Mouse (Mus musculus): ENCODE measurements at regions not wholly inside any gene's neighbourhood (a gene's known extent, or its start where the extent isn't known, plus 50 kb on each side); places are given as distances from the start of the nearest gene placed in this dataset.

DNA sequence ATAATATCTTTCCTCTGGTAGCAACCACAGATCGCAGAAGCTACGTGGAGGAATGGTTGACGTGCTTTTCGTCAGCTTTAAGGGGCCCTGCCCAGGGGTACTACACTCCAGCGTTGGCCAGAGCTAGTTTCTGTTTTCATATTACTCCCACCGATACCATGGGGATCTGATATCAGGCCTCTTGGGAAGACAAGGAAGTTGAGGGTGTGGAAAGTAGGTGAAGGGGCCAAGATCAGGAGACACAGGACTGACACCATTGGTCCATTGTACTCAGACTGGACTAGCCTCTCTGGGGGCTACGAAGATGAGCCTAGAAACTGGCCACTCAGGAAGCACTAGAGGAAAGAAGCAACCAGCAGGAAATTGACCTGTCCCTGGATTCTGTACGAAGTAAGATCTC lies 88.0 kb downstream of the Dll1 start:
- peaks cover 7% of the 10 kb centered on the region for H3K27me3 ChIP-seq (ENCODE audit: insufficient read depth, low read length)
- TF ChIP-seq POU5F1 (IDR thresholded peaks at IDR 0.05; ENCODE audit: borderline replicate concordance, low read length) (no peak), CTCF (conservative IDR thresholded peaks at IDR 0.05; ENCODE audit: low read length) (no peak), NANOG (IDR thresholded peaks at IDR 0.05; ENCODE audit: borderline replicate concordance, low read length) (no peak)
- H3K36me3 ChIP-seq (ENCODE audit: insufficient read depth, low read length), result no peaks in the 10 kb centered on the region
- H3K4me1 ChIP-seq (replicated peaks; ENCODE audit: low read depth, low read length), result peaks cover 18% of the 10 kb centered on the region
- no peaks in the 10 kb centered on the region for H3K9me3 ChIP-seq (ENCODE audit: low read length)
- H3K4me3 ChIP-seq (replicated peaks; ENCODE audit: low read length), result no peak overlapping the region

DNA sequence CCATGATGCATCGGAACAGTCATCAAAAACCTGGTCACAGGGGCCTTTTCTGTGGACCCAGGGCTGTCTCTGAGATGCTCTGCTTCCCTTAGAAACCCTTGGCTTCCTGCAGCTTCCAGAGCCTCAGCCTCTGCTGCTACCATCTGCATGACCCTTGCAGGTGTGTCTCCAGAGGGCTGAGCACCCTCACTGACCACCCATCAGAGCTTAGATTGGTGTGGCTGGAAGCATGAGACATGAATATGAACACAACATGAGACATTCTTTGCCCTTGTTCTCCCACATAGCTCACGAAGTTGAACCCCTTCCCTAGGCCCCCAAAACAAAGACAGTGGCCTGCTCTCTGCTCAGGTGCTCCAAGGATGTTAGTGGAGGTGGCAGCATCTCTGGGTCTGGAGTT lies 90.1 kb downstream of the Dll1 start:
- TF ChIP-seq CTCF (conservative IDR thresholded peaks at IDR 0.05; ENCODE audit: low read length) (no peak), POU5F1 (IDR thresholded peaks at IDR 0.05; ENCODE audit: borderline replicate concordance, low read length) (no peak), NANOG (IDR thresholded peaks at IDR 0.05; ENCODE audit: borderline replicate concordance, low read length) (no peak)
- H3K4me1 ChIP-seq (replicated peaks; ENCODE audit: low read depth, low read length), result peaks cover 6% of the 10 kb centered on the region
- H3K27me3 ChIP-seq (ENCODE audit: insufficient read depth, low read length), result peaks cover 9% of the 10 kb centered on the region; the same call in 1 of the 2 replicates
- no peak overlapping the region for H3K4me3 ChIP-seq (replicated peaks; ENCODE audit: low read length)
- no peaks in the 10 kb centered on the region for H3K36me3 ChIP-seq (ENCODE audit: insufficient read depth, low read length)
- no peaks in the 10 kb centered on the region for H3K9me3 ChIP-seq (ENCODE audit: low read length)

DNA sequence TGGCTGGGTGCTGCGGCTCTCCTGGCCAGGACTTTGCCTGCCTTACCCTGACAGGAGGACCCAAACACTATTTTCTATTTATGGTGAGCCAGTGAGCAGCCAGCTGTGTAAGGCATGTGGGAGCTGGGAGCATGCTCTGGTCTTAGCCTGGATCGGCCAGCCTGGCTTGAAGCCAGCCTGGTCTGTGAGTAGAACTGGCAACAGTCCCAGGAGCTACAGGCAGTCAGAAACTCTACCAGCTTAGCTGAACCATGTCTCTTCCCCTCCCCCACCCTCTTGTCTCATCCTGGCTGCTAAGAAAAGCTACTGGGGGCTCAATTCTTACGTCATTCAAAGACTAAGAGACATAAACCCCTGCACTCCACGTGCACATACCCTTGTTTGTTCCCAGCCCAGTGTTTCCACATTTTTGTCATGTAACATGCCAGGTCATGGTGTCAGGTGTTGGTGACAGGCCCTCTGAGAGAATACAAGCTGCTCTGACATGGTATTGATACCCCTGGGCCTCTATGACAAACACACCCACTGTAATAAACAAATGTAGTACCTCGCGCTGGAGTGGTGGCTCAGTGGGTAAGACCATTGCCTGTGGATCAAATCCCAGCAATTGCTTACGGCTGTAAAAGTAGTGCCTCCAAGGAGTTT lies 91.2 kb downstream of the Dll1 start:
- Histone ChIP-seq H3K36me3 (ENCODE audit: insufficient read depth, low read length) (no peaks in the 10 kb centered on the region), H3K4me3 (replicated peaks; ENCODE audit: low read length) (no peak overlapping the region), H3K9me3 (ENCODE audit: low read length) (no peaks in the 10 kb centered on the region), H3K4me1 (replicated peaks; ENCODE audit: low read depth, low read length) (no peaks in the 10 kb centered on the region), H3K27me3 (ENCODE audit: insufficient read depth, low read length) (peaks cover 9% of the 10 kb centered on the region; the same call in 1 of the 2 replicates)
- TF ChIP-seq NANOG (IDR thresholded peaks at IDR 0.05; ENCODE audit: borderline replicate concordance, low read length) (no peak), CTCF (conservative IDR thresholded peaks at IDR 0.05; ENCODE audit: low read length) (no peak), POU5F1 (IDR thresholded peaks at IDR 0.05; ENCODE audit: borderline replicate concordance, low read length) (no peak)

DNA sequence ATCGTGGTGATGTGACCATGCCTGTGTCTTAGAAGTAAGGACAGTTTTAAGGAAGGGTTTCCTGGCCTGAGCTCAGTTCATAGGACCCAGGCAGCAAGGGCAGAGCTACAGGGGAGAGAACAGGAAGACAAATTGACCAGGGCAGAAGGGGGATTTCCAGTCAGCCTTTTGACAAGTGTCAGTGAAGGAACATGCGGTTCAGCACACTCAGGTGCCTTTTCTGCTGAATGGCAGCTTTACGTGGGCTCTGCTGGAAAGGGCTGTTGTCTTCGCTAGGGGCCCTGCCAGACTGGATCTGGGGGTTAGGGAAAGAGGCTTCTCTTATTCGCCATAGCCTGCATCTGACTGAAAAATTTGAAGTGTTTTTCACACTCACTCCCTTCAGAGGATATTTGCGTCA lies 106.8 kb downstream of the Dll1 start:
- Histone ChIP-seq H3K4me3 (replicated peaks; ENCODE audit: low read length) (no peak overlapping the region), H3K9me3 (ENCODE audit: low read length) (no peaks in the 10 kb centered on the region), H3K4me1 (replicated peaks; ENCODE audit: low read depth, low read length) (0 out of 2 replicates have a peak, but pooled peaks cover 3% of the 10 kb centered on the region), H3K27me3 (ENCODE audit: insufficient read depth, low read length) (peaks cover 7% of the 10 kb centered on the region), H3K36me3 (ENCODE audit: insufficient read depth, low read length) (no peaks in the 10 kb centered on the region)
- no peak for TF ChIP-seq NANOG (IDR thresholded peaks at IDR 0.05; ENCODE audit: borderline replicate concordance, low read length)
- no peak for TF ChIP-seq CTCF (conservative IDR thresholded peaks at IDR 0.05; ENCODE audit: low read length)

DNA sequence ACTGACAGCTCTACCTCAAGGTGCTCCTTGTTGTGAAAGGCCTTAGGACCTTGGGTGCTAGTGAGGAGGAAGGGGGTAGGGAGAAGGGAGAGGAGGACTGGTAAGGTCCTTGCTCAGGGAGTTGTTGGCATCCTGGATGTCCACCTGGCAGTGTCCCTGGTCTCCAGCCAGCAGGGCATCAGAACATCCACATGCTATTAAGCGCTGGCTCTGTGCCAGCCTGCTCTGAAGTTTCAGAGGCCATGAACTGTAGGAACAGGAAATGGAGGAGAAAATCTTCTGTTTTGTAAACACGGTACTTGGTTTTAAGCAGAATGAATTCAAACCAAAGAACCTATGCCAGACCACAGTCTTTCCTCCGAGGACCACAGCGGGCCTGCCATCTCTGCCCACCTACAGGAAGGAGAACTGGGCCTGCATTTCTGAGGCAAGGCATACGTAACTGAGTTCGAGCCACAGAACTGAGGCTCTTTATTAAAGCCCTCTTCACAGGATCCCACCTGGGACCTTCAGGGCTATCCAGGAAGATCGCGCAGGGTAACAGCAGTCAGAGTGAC lies 107.5 kb downstream of the Dll1 start:
- Histone ChIP-seq H3K27me3 (ENCODE audit: insufficient read depth, low read length) (peaks cover 7% of the 10 kb centered on the region), H3K36me3 (ENCODE audit: insufficient read depth, low read length) (no peaks in the 10 kb centered on the region), H3K4me1 (replicated peaks; ENCODE audit: low read depth, low read length) (0 out of 2 replicates have a peak, but pooled peaks cover 3% of the 10 kb centered on the region), H3K9me3 (ENCODE audit: low read length) (no peaks in the 10 kb centered on the region), H3K4me3 (replicated peaks; ENCODE audit: low read length) (no peak overlapping the region)
- no peak for TF ChIP-seq NANOG (IDR thresholded peaks at IDR 0.05; ENCODE audit: borderline replicate concordance, low read length)
- TF ChIP-seq POU5F1 (IDR thresholded peaks at IDR 0.05; ENCODE audit: borderline replicate concordance, low read length), result no peak
- TF ChIP-seq CTCF (conservative IDR thresholded peaks at IDR 0.05; ENCODE audit: low read length), result no peak

DNA sequence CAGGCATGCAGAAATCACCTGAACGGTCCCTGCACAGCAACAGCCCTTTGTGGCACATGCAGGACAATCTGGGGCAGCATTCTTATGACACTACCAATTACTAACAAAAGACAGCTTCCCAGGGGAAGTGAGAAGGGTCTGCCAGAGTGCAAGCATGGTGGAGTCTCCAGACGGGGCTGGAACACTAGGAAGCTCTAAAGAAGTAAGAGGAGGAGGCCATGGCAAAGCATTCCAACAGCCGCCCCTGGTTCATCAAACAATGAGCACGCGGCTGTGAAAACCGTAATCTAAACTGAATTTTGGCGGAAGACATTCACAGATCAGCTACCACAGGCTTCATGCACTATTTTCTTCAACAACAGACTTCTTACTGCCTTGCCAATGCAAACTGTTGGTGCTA lies 109.0 kb downstream of the Dll1 start:
- Histone ChIP-seq H3K9me3 (ENCODE audit: low read length) (no peaks in the 10 kb centered on the region), H3K4me1 (replicated peaks; ENCODE audit: low read depth, low read length) (0 out of 2 replicates have a peak, but pooled peaks cover 3% of the 10 kb centered on the region), H3K4me3 (replicated peaks; ENCODE audit: low read length) (no peak overlapping the region), H3K36me3 (ENCODE audit: insufficient read depth, low read length) (no peaks in the 10 kb centered on the region), H3K27me3 (ENCODE audit: insufficient read depth, low read length) (peaks cover 7% of the 10 kb centered on the region)
- TF ChIP-seq POU5F1 (IDR thresholded peaks at IDR 0.05; ENCODE audit: borderline replicate concordance, low read length) (no peak), NANOG (IDR thresholded peaks at IDR 0.05; ENCODE audit: borderline replicate concordance, low read length) (no peak), CTCF (conservative IDR thresholded peaks at IDR 0.05; ENCODE audit: low read length) (no peak)

DNA sequence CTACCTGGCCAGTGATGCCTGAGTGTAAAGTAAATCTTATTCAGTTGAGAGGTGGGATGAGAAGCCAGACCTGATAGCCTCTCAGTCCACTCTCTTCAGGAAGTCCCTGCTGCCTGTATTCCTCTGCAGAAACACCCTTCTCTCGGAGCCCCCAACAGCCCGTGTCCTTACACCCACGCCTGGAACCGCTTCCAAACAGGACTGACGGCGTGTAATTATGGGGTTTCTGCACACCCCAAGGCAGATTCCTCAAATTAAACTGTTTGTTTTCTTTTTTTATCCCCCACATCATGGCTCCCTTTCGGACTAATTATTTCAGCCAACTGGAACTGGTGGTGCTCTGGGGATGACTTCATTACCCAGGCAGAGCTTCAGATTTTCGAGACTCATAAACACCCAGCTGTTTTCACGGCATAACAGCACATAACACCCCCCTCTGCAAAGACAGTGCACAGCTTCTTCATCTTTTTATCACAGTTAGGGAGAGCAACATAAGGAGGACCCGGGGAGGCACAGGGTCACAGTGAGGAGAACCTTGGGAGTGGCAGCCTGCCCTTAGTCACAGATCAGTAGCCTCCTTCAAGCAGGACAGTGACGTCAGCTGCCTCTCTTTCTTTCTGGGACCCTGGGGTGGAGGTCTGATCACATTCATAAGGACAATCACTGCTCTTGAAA lies 117.1 kb downstream of the Dll1 start:
- Histone ChIP-seq H3K27me3 (ENCODE audit: insufficient read depth, low read length) (no peaks in the 10 kb centered on the region), H3K4me3 (replicated peaks; ENCODE audit: low read length) (no peak overlapping the region), H3K36me3 (ENCODE audit: insufficient read depth, low read length) (no peaks in the 10 kb centered on the region), H3K4me1 (replicated peaks; ENCODE audit: low read depth, low read length) (peaks cover 5% of the 10 kb centered on the region; the same call in 1 of the 2 replicates), H3K9me3 (ENCODE audit: low read length) (no peaks in the 10 kb centered on the region)
- TF ChIP-seq POU5F1 (IDR thresholded peaks at IDR 0.05; ENCODE audit: borderline replicate concordance, low read length) (no peak), CTCF (conservative IDR thresholded peaks at IDR 0.05; ENCODE audit: low read length) (no peak), NANOG (IDR thresholded peaks at IDR 0.05; ENCODE audit: borderline replicate concordance, low read length) (no peak)

DNA sequence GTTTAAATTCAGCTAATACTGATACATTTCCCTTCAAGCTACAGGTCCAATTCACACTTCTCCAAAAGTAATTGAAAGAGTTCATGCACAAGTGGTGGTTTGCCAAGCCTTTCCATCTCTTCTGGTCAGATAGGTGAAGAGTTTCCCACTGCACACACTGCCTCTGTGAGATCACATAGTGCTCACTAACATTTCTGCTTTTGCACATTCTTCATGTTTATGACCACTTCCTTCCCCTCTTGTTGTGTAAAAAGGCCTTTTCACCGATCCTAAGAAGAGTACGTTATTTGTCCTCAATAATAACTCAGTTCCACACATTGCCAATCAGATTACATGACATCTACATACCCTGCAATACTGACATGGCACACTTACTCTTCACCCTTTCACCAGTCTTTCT lies 120.8 kb downstream of the Dll1 start:
- no peaks in the 10 kb centered on the region for H3K9me3 ChIP-seq (ENCODE audit: low read length)
- no peaks in the 10 kb centered on the region for H3K36me3 ChIP-seq (ENCODE audit: insufficient read depth, low read length)
- no peak overlapping the region for H3K4me3 ChIP-seq (replicated peaks; ENCODE audit: low read length)
- TF ChIP-seq POU5F1 (IDR thresholded peaks at IDR 0.05; ENCODE audit: borderline replicate concordance, low read length) (no peak), NANOG (IDR thresholded peaks at IDR 0.05; ENCODE audit: borderline replicate concordance, low read length) (no peak), CTCF (conservative IDR thresholded peaks at IDR 0.05; ENCODE audit: low read length) (no peak)
- H3K4me1 ChIP-seq (replicated peaks; ENCODE audit: low read depth, low read length), result peaks cover 5% of the 10 kb centered on the region; the same call in 1 of the 2 replicates
- H3K27me3 ChIP-seq (ENCODE audit: insufficient read depth, low read length), result peaks cover 10% of the 10 kb centered on the region; the same call in 1 of the 2 replicates
